23 mouse cellular contexts compared by ENCODE assay signal in the genomic region with DNA sequence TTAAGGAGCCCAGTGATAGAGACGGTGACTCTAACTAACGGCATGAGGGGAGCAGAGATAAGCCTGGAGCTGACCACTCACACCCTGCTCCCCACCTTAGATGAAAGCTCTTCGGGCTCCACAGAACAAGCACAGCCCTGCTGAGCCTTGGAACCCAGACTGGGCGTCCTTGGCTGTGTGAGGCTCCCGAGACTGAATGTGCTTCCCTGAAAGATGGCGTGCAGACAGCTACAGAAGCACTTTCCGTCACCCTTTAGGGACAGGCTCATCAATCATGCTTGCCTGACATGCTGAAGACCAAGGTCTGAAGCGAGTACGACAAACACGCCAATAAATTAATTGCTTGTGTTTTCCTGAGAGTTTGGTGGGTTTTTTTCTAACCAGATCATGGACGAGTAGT. TPM values are rescaled to one million over a fixed set of nuclear protein-coding genes. Genes with fewer than 3 reads are reported as not detected.
A peak's percentile ranks its signal among the peaks of the same experiment; 100 is the strongest.
DNase-seq lines count a peak whose midpoint lies in the region; ATAC-seq lines count a peak whose summit lies in the region.
"Had no signal": no experiment of that assay in that cellular context is flagged by ENCODE, and none has a peak within 500 bp of the region (broad histone marks: within the 10 kb centered on the region; RNA-seq: fewer than 3 reads in every experiment).

No protein-coding gene starts in this region.

- no peak overlapping the region for H3K4me3 ChIP-seq in hindbrain, embryonic 11.5 days (ENCODE audit: low read depth, low read length)
- H3K4me3 ChIP-seq in hindbrain, embryonic 14.5 days (replicated peaks; ENCODE audit: low read length), result no peak overlapping the region
- H3K4me3 ChIP-seq in neural tube, embryonic 11.5 days (ENCODE audit: low read depth, low read length), result no peak overlapping the region
- H3K4me3 ChIP-seq in neural tube, embryonic 15.5 days (replicated peaks), result no peak overlapping the region
- H3K4me3 ChIP-seq in hindbrain, embryonic 16.5 days (ENCODE audit: low read length), result no peak overlapping the region
- H3K4me3 ChIP-seq: embryonic facial prominence, embryonic 15.5 days; erythroblast, embryonic 14.5 days; forebrain, embryonic 10.5 days; gastrocnemius, adult 2 months had no signal

- no peak for ATAC-seq in hindbrain, embryonic 11.5 days (ENCODE audit: low FRiP score)
- ATAC-seq in hindbrain, embryonic 14.5 days (ENCODE audit: low FRiP score), result no peak
- ATAC-seq in neural tube, embryonic 11.5 days (ENCODE audit: insufficient read depth, low FRiP score, low TSS enrichment), result no peak
- ATAC-seq in neural tube, embryonic 15.5 days (ENCODE audit: low FRiP score), result no peak
- no peak for ATAC-seq in hindbrain, embryonic 16.5 days
- no peak for ATAC-seq in megakaryocyte progenitor cell, adult 5-6 weeks (replicated peaks; ENCODE audit: poor library complexity)
- ATAC-seq: activated CD4-positive, CD25-positive, alpha-beta regulatory T cell, adult 4 months; forebrain, embryonic 14.5 days; intestine, embryonic 16.5 days; Patski had no signal

- 38% methylated on average over 11 of the region's 11 CpGs for WGBS in hindbrain, embryonic 11.5 days
- WGBS in hindbrain, embryonic 14.5 days, result 46% methylated on average over 11 of the region's 11 CpGs
- 38% methylated on average over 11 of the region's 11 CpGs for WGBS in neural tube, embryonic 11.5 days
- 34% methylated on average over 11 of the region's 11 CpGs for WGBS in neural tube, embryonic 15.5 days
- WGBS in hindbrain, embryonic 16.5 days, result 49% methylated on average over 11 of the region's 11 CpGs

- no peaks in the 10 kb centered on the region for H3K36me3 ChIP-seq in hindbrain, embryonic 11.5 days (ENCODE audit: control insufficient read depth, insufficient read depth, low read length)
- H3K36me3 ChIP-seq in hindbrain, embryonic 14.5 days (replicated peaks; ENCODE audit: control insufficient read depth, insufficient read depth), result no peaks in the 10 kb centered on the region
- no peaks in the 10 kb centered on the region for H3K36me3 ChIP-seq in neural tube, embryonic 11.5 days (ENCODE audit: control insufficient read depth, insufficient read depth, low read length)
- H3K36me3 ChIP-seq in neural tube, embryonic 15.5 days, result no peaks in the 10 kb centered on the region
- no peaks in the 10 kb centered on the region for H3K36me3 ChIP-seq in hindbrain, embryonic 16.5 days (ENCODE audit: control insufficient read depth, insufficient read depth, low read length)
- H3K36me3 ChIP-seq: embryonic facial prominence, embryonic 15.5 days; forebrain, embryonic 10.5 days had no signal

- no peak overlapping the region for H3K27ac ChIP-seq in hindbrain, embryonic 11.5 days (ENCODE audit: low read depth, low read length)
- H3K27ac ChIP-seq in hindbrain, embryonic 14.5 days, result no peak overlapping the region
- 0 out of 2 replicates have a peak overlapping the region, but pooled peaks have one; percentile 23 for H3K27ac ChIP-seq in neural tube, embryonic 11.5 days (ENCODE audit: low read depth, low read length)
- no peak overlapping the region for H3K27ac ChIP-seq in neural tube, embryonic 15.5 days (replicated peaks)
- H3K27ac ChIP-seq in hindbrain, embryonic 16.5 days (ENCODE audit: low read depth, low read length), result 0 out of 2 replicates have a peak overlapping the region, but pooled peaks have one; percentile 29
- H3K27ac ChIP-seq: embryonic facial prominence, embryonic 15.5 days; forebrain, embryonic 10.5 days; gastrocnemius, adult 2 months had no signal

- no peaks in the 10 kb centered on the region for H3K9me3 ChIP-seq in hindbrain, embryonic 11.5 days (ENCODE audit: control insufficient read depth, low read length)
- no peaks in the 10 kb centered on the region for H3K9me3 ChIP-seq in hindbrain, embryonic 14.5 days (ENCODE audit: control insufficient read depth, low read length)
- no peaks in the 10 kb centered on the region for H3K9me3 ChIP-seq in neural tube, embryonic 11.5 days (ENCODE audit: control insufficient read depth, low read length)
- H3K9me3 ChIP-seq in neural tube, embryonic 15.5 days (replicated peaks), result no peaks in the 10 kb centered on the region
- no peaks in the 10 kb centered on the region for H3K9me3 ChIP-seq in hindbrain, embryonic 16.5 days (ENCODE audit: control insufficient read depth, low read length)
- H3K9me3 ChIP-seq: embryonic facial prominence, embryonic 15.5 days; forebrain, embryonic 10.5 days had no signal

- no peaks in the 10 kb centered on the region for H3K27me3 ChIP-seq in hindbrain, embryonic 11.5 days (ENCODE audit: control insufficient read depth, insufficient read depth, low read length)
- H3K27me3 ChIP-seq in hindbrain, embryonic 14.5 days (ENCODE audit: control insufficient read depth, insufficient read depth, low read length), result no peaks in the 10 kb centered on the region
- no peaks in the 10 kb centered on the region for H3K27me3 ChIP-seq in neural tube, embryonic 11.5 days (ENCODE audit: control insufficient read depth, insufficient read depth, low read length)
- no peaks in the 10 kb centered on the region for H3K27me3 ChIP-seq in neural tube, embryonic 15.5 days (replicated peaks)
- H3K27me3 ChIP-seq in hindbrain, embryonic 16.5 days (replicated peaks; ENCODE audit: control insufficient read depth, insufficient read depth, low read length), result no peaks in the 10 kb centered on the region
- H3K27me3 ChIP-seq: embryonic facial prominence, embryonic 15.5 days; Patski had no signal

- DNase-seq in adrenal gland, postnatal 10 days, result peak; percentile 37
- no peak for DNase-seq in adrenal gland, adult 8-10 months
- peak; percentile 43 for DNase-seq in hindbrain, embryonic 11.5 days (ENCODE audit: low spot score)
- no peak for DNase-seq in hindbrain, embryonic 14.5 days (ENCODE audit: low spot score)
- DNase-seq in neural tube, embryonic 11.5 days (ENCODE audit: low spot score), result no peak
- DNase-seq: cerebellum, adult 18-20 months; cerebellum, postnatal 10 days; gastrocnemius, adult 2 months; gastrocnemius, postnatal 25 days; heart, postnatal 10 days; heart, postnatal 4 days; kidney, adult 8-10 months had no signal

- no peak overlapping the region for H3K9ac ChIP-seq in hindbrain, embryonic 11.5 days (ENCODE audit: low read depth, low read length)
- no peak overlapping the region for H3K9ac ChIP-seq in hindbrain, embryonic 14.5 days
- no peak overlapping the region for H3K9ac ChIP-seq in neural tube, embryonic 11.5 days (ENCODE audit: low read length)
- H3K9ac ChIP-seq in neural tube, embryonic 15.5 days (replicated peaks), result no peak overlapping the region
- H3K9ac ChIP-seq in hindbrain, embryonic 16.5 days (ENCODE audit: low read depth, low read length), result peak overlapping the region; percentile 13; the same call in 1 of the 2 replicates
- H3K9ac ChIP-seq: embryonic facial prominence, embryonic 15.5 days had no signal

- no peak overlapping the region for H3K4me2 ChIP-seq in hindbrain, embryonic 11.5 days (replicated peaks; ENCODE audit: low read depth, low read length)
- H3K4me2 ChIP-seq in hindbrain, embryonic 14.5 days (replicated peaks), result no peak overlapping the region
- H3K4me2 ChIP-seq in neural tube, embryonic 11.5 days (ENCODE audit: low read depth), result no peak overlapping the region
- H3K4me2 ChIP-seq in neural tube, embryonic 15.5 days, result no peak overlapping the region
- no peak overlapping the region for H3K4me2 ChIP-seq in hindbrain, embryonic 16.5 days (ENCODE audit: low read length)
- H3K4me2 ChIP-seq: embryonic facial prominence, embryonic 15.5 days had no signal

- peaks cover 15% of the 10 kb centered on the region for H3K4me1 ChIP-seq in hindbrain, embryonic 11.5 days (replicated peaks; ENCODE audit: control insufficient read depth, insufficient read depth, low read length)
- peaks cover 18% of the 10 kb centered on the region for H3K4me1 ChIP-seq in hindbrain, embryonic 14.5 days (replicated peaks; ENCODE audit: control insufficient read depth, insufficient read depth, low read length)
- H3K4me1 ChIP-seq in neural tube, embryonic 11.5 days (ENCODE audit: control insufficient read depth, insufficient read depth, low read length), result peaks cover 33% of the 10 kb centered on the region
- peaks cover 28% of the 10 kb centered on the region for H3K4me1 ChIP-seq in neural tube, embryonic 15.5 days
- H3K4me1 ChIP-seq in hindbrain, embryonic 16.5 days (ENCODE audit: control insufficient read depth, insufficient read depth, low read depth, low read length), result peaks cover 11% of the 10 kb centered on the region

RNA-seq across cellular contexts. Expression of gene Eya2, which starts 56.2 kb away (rescaled TPM):
- total RNA-seq in adrenal gland, postnatal 10 days (2021), result 1 to 10 TPM; 3.5 to 4.7 TPM
- 1 to 10 TPM; 2.1 to 5.0 (median 3.9) TPM for total RNA-seq in adrenal gland, adult 8-10 months (2022)
- 14.8 and 21.1 TPM in 2 replicates for polyA plus RNA-seq in hindbrain, embryonic 11.5 days (2014; fragmentation: Nextera tagmentation; extraction: Ambion mirVana)
- polyA plus RNA-seq in hindbrain, embryonic 14.5 days (2014; fragmentation: Nextera tagmentation; extraction: Ambion mirVana), result 7.9 and 10.0 TPM in 2 replicates
- 25.6 and 29.6 TPM in 2 replicates for polyA plus RNA-seq in neural tube, embryonic 11.5 days (2014; fragmentation: Nextera tagmentation; extraction: Ambion mirVana)
- polyA plus RNA-seq in neural tube, embryonic 15.5 days (2015; fragmentation: Nextera tagmentation; extraction: Ambion mirVana), result 5.2 and 11.3 TPM in 2 replicates
- 8.1 and 12.1 TPM in 2 replicates for polyA plus RNA-seq in hindbrain, embryonic 16.5 days (2015; fragmentation: Nextera tagmentation; extraction: Ambion mirVana)
- 1.7 TPM in 2 replicates for total RNA-seq in megakaryocyte progenitor cell, adult 5-6 weeks (2015)
- total RNA-seq in megakaryocyte progenitor cell, adult 5-6 weeks (2017), result 0.33 and 1.8 TPM in 2 replicates
- total RNA-seq: CH12.LX had no signal
- polyA plus RNA-seq: erythroblast, embryonic 14.5 days had no signal

Comparison
In these comparisons a context has a peak if more than half of its experiments do, and no peak if none do; other contexts are left out.
1. DNase-seq: peak in adrenal gland, postnatal 10 days (single experiment) and hindbrain, embryonic 11.5 days (single experiment); none in adrenal gland, adult 8-10 months (single experiment), hindbrain, embryonic 14.5 days (single experiment) and neural tube, embryonic 11.5 days (single experiment).
2. H3K27ac ChIP-seq: peak in neural tube, embryonic 11.5 days (single experiment) and hindbrain, embryonic 16.5 days (single experiment); none in hindbrain, embryonic 11.5 days (single experiment), hindbrain, embryonic 14.5 days (single experiment) and neural tube, embryonic 15.5 days (single experiment).